Mouse (Mus musculus): Measurements from ENCODE around the gene Gsn.

GRCm38 (mm10) chr2:35231871-35232270, 24.3 kb upstream of the Gsn start:
- TF ChIP-seq CTCF (IDR thresholded peaks at IDR 0.05; ENCODE audit: low read depth) (no peak), EP300 (IDR thresholded peaks at IDR 0.05; ENCODE audit: low read depth) (no peak)

Measured in liver, postnatal 0 days (tissue).